Mouse (Mus musculus): ENCODE measurements around the gene L3mbtl3. TPM values are rescaled to one million over a fixed set of nuclear protein-coding genes. Genes with fewer than 3 reads are reported as not detected.

The L3mbtl3 gene
- polyA plus RNA-seq, 1 experiment from 2014 or later, result 21.2 TPM

- ATAC-seq (ENCODE audit: low FRiP score, low read depth), result no peak
- Histone ChIP-seq H3K9me3 (no peaks in the 10 kb centered on the region), H3K27ac (no peak overlapping the region), H3K27me3 (replicated peaks) (no peaks in the 10 kb centered on the region), H3K4me2 (replicated peaks) (no peak overlapping the region), H3K4me3 (no peak overlapping the region), H3K36me3 (no peaks in the 10 kb centered on the region), H3K4me1 (no peaks in the 10 kb centered on the region), H3K9ac (no peak overlapping the region)
- WGBS, result 74% methylated on average over 2 of the region's 2 CpGs
These were observed 149.0 kb downstream of the L3mbtl3 start for GRCm38 (mm10) chr10:26226734-26227133.

DNA sequence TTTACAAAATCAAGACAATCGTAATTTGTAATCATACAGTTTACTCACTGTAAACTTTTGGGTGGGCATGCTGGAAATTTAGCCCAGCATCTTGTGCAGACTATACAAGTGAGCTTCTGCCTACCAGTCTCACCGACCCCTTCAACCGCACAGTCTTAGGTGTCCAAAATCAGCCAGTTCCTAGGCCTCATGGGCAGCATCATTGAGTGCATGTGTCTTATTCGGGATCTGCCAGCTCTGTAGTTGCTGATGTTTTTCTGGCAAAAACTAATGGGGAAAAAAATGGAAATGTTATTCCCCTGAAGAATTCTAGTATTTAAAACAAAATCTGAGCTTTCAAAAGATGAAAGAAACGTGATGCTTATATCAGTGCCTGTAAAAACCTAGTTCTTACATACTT is 149.5 kb downstream of the L3mbtl3 start:
- no peak for ATAC-seq (ENCODE audit: low FRiP score, low read depth)
- no peaks in the 10 kb centered on the region for H3K4me1 ChIP-seq
- no peaks in the 10 kb centered on the region for H3K9me3 ChIP-seq
- no peak overlapping the region for H3K4me2 ChIP-seq (replicated peaks)
- H3K27ac ChIP-seq, result no peak overlapping the region
- no peaks in the 10 kb centered on the region for H3K27me3 ChIP-seq (replicated peaks)
- H3K9ac ChIP-seq, result no peak overlapping the region
- WGBS, result 95% methylated on average over 5 of the region's 5 CpGs
- H3K36me3 ChIP-seq, result no peaks in the 10 kb centered on the region
- no peak overlapping the region for H3K4me3 ChIP-seq

Small RNA genes lying within 50 kb of the gene (microRNA-seq; reads per million reads assigned to microRNA genes)
- gene Gm27754, result not detected

Other genes starting within 250 kb of the L3mbtl3 start
- 0.13 TPM in 1 of 2 replicates, not detected in the other for gene Samd3, start 146.3 kb downstream of the L3mbtl3 start, polyA plus RNA-seq (2016; fragmentation: Nextera tagmentation; extraction: Ambion mirVana)

Data from neural tube, embryonic 12.5 days (tissue).